Mouse (Mus musculus) midbrain, embryonic 11.5 days (tissue): ENCODE measurements around the gene Pnpla5. TPM values are rescaled to one million over a fixed set of nuclear protein-coding genes. Genes with fewer than 3 reads are reported as not detected.

ENCODE experiments used
- ATAC-seq: fragments of 200-750 bp; cut with Nextera tagmentation; 2 replicates; pipeline ENCODE4 v1.8.0; 2017; ENCODE audit warnings: moderate TSS enrichment, moderate library complexity; ENCODE audit not compliant: low FRiP score
- DNase-seq: peaks from one replicate; pipeline ENCODE4 v3.0.0; 2015; ENCODE audit warnings: low spot score; ENCODE audit errors: missing footprints
- H3K27ac ChIP-seq: fragments of 300-500 bp; sonication (generic); 2 replicates; pipeline ENCODE4 v1.5.1; 2014; ENCODE audit warnings: low read depth, low read length
- H3K27me3 ChIP-seq: fragments of 300-500 bp; sonication (generic); 2 replicates; pipeline ENCODE4 v1.6.1; 2014; ENCODE audit warnings: mild to moderate bottlenecking, low read length, moderate library complexity, mixed read lengths; ENCODE audit not compliant: control insufficient read depth, insufficient read depth
- H3K36me3 ChIP-seq: fragments of 300-500 bp; sonication (generic); 2 replicates; pipeline ENCODE4 v1.6.1; 2014; ENCODE audit warnings: mild to moderate bottlenecking, low read length, moderate library complexity, mixed read lengths; ENCODE audit not compliant: control insufficient read depth, insufficient read depth
- H3K4me1 ChIP-seq: fragments of 300-500 bp; sonication (generic); 2 replicates; pipeline ENCODE4 v1.6.1; 2014; ENCODE audit warnings: low read length; ENCODE audit not compliant: control insufficient read depth, insufficient read depth
- H3K4me2 ChIP-seq: fragments of 300-500 bp; sonication (generic); 2 replicates; pipeline ENCODE4 v1.6.1; 2014; ENCODE audit warnings: mild to moderate bottlenecking, moderate library complexity
- H3K4me3 ChIP-seq: fragments of 300-500 bp; sonication (generic); 2 replicates; pipeline ENCODE4 v1.5.1; 2014; ENCODE audit warnings: low read depth, low read length
- H3K9ac ChIP-seq: fragments of 300-500 bp; sonication (generic); 2 replicates; pipeline ENCODE4 v1.6.1; 2014; ENCODE audit warnings: low read length
- H3K9me3 ChIP-seq: fragments of 300-500 bp; sonication (generic); 2 replicates; pipeline ENCODE4 v1.6.1; 2016; ENCODE audit warnings: low read length; ENCODE audit not compliant: control insufficient read depth
- WGBS: fragments of 180-500 bp; shearing (Covaris S2); extraction: QIAGEN DNeasy Blood & Tissue Kit; methylation state at CpG from one replicate; pipeline ENCODE4 v1.1.7; 2014; 5-methylcytosine and 5-hydroxymethylcytosine counted together
- polyA plus RNA-seq: library from polyadenylated mRNA; unstranded; fragments of >200 nt; fragmentation: Nextera tagmentation; extraction: Ambion mirVana; gene quantifications from 2 replicates; pipeline ENCODE4 v1.2.1, GENCODE M21; 2014

Pnpla5 gene
- polyA plus RNA-seq, 1 experiment from 2014 or later = 0.05 TPM

- WGBS = 72% methylated on average over 4 of the region's 4 CpGs
- H3K4me2 ChIP-seq = no peak overlapping the region
- no peaks in the 10 kb centered on the region for H3K9me3 ChIP-seq
- H3K9ac ChIP-seq = no peak overlapping the region
- ATAC-seq (no peak), DNase-seq (no peak)
- no peaks in the 10 kb centered on the region for H3K27me3 ChIP-seq
- H3K4me3 ChIP-seq = no peak overlapping the region
- no peak overlapping the region for H3K27ac ChIP-seq
- H3K4me1 ChIP-seq = no peaks in the 10 kb centered on the region
- no peaks in the 10 kb centered on the region for H3K36me3 ChIP-seq
Measured at GRCm38 (mm10) chr15:84126447-84126846, 3.5 kb upstream of the Pnpla5 start.

GRCm38 (mm10) chr15:84124086-84124485, 1.1 kb upstream of the Pnpla5 start:
- DNase-seq = no peak
- Histone ChIP-seq H3K27ac (no peak overlapping the region), H3K27me3 (no peaks in the 10 kb centered on the region), H3K4me1 (no peaks in the 10 kb centered on the region), H3K9me3 (no peaks in the 10 kb centered on the region), H3K4me3 (no peak overlapping the region), H3K4me2 (no peak overlapping the region), H3K36me3 (no peaks in the 10 kb centered on the region), H3K9ac (no peak overlapping the region)
- 66% methylated on average over 7 of the region's 7 CpGs for WGBS
- ATAC-seq = no peak

GRCm38 (mm10) chr15:84121036-84121435, 1.9 kb downstream of the Pnpla5 start:
- Histone ChIP-seq H3K9me3 (no peaks in the 10 kb centered on the region), H3K4me1 (no peaks in the 10 kb centered on the region), H3K9ac (no peak overlapping the region), H3K27ac (no peak overlapping the region), H3K36me3 (no peaks in the 10 kb centered on the region), H3K4me2 (no peak overlapping the region), H3K4me3 (no peak overlapping the region), H3K27me3 (no peaks in the 10 kb centered on the region)
- 87% methylated on average over 7 of the region's 7 CpGs for WGBS
- ATAC-seq (no peak), DNase-seq (no peak)

- no peaks in the 10 kb centered on the region for H3K9me3 ChIP-seq
- H3K36me3 ChIP-seq = no peaks in the 10 kb centered on the region
- no peak overlapping the region for H3K4me3 ChIP-seq
- no peak overlapping the region for H3K9ac ChIP-seq
- DNase-seq = peak; percentile 92
- H3K27ac ChIP-seq = no peak overlapping the region
- WGBS = 31% methylated on average over 6 of the region's 6 CpGs
- no peak for ATAC-seq
- no peaks in the 10 kb centered on the region for H3K4me1 ChIP-seq
- H3K4me2 ChIP-seq = no peak overlapping the region
- no peaks in the 10 kb centered on the region for H3K27me3 ChIP-seq
Measured at GRCm38 (mm10) chr15:84120612-84121011, 2.4 kb downstream of the Pnpla5 start.

- DNase-seq = peak; percentile 67
- Histone ChIP-seq H3K4me3 (no peak overlapping the region), H3K27me3 (no peaks in the 10 kb centered on the region), H3K9ac (no peak overlapping the region), H3K9me3 (no peaks in the 10 kb centered on the region), H3K36me3 (no peaks in the 10 kb centered on the region), H3K4me1 (no peaks in the 10 kb centered on the region), H3K27ac (no peak overlapping the region), H3K4me2 (no peak overlapping the region)
- WGBS = 82% methylated on average over 1 of the region's 1 CpGs
- ATAC-seq = no peak
Measured at GRCm38 (mm10) chr15:84116466-84116865, 6.5 kb downstream of the Pnpla5 start.

GRCm38 (mm10) chr15:84115727-84116126, 7.2 kb downstream of the Pnpla5 start:
- H3K4me1 ChIP-seq = no peaks in the 10 kb centered on the region
- no peaks in the 10 kb centered on the region for H3K9me3 ChIP-seq
- 58% methylated on average over 5 of the region's 5 CpGs for WGBS
- ATAC-seq (no peak), DNase-seq (no peak)
- no peak overlapping the region for H3K27ac ChIP-seq
- H3K9ac ChIP-seq = no peak overlapping the region
- H3K36me3 ChIP-seq = no peaks in the 10 kb centered on the region
- H3K27me3 ChIP-seq = no peaks in the 10 kb centered on the region
- no peak overlapping the region for H3K4me2 ChIP-seq
- H3K4me3 ChIP-seq = no peak overlapping the region

- H3K9ac ChIP-seq = no peak overlapping the region
- WGBS = 76% methylated on average over 6 of the region's 6 CpGs
- H3K4me1 ChIP-seq = no peaks in the 10 kb centered on the region
- ATAC-seq (no peak), DNase-seq (peak; percentile 39)
- H3K27me3 ChIP-seq = no peaks in the 10 kb centered on the region
- H3K27ac ChIP-seq = no peak overlapping the region
- no peaks in the 10 kb centered on the region for H3K9me3 ChIP-seq
- no peak overlapping the region for H3K4me3 ChIP-seq
- no peak overlapping the region for H3K4me2 ChIP-seq
- no peaks in the 10 kb centered on the region for H3K36me3 ChIP-seq
Measured at GRCm38 (mm10) chr15:84113873-84114272, 9.1 kb downstream of the Pnpla5 start.

- Histone ChIP-seq H3K27ac (no peak overlapping the region), H3K9ac (no peak overlapping the region), H3K4me2 (no peak overlapping the region), H3K4me1 (peaks cover 9% of the 10 kb centered on the region), H3K27me3 (peaks cover 22% of the 10 kb centered on the region), H3K4me3 (no peak overlapping the region), H3K9me3 (no peaks in the 10 kb centered on the region), H3K36me3 (no peaks in the 10 kb centered on the region)
- DNase-seq = peak; percentile 90
- WGBS = 6% methylated on average over 13 of the region's 13 CpGs
- no peak for ATAC-seq
Measured at GRCm38 (mm10) chr15:84108899-84109298, 14.1 kb downstream of the Pnpla5 start.

- Histone ChIP-seq H3K27ac (no peak overlapping the region), H3K4me2 (peak overlapping the region; percentile 80), H3K36me3 (no peaks in the 10 kb centered on the region), H3K9me3 (no peaks in the 10 kb centered on the region), H3K4me1 (peaks cover 9% of the 10 kb centered on the region), H3K4me3 (peak overlapping the region; percentile 57), H3K9ac (peak overlapping the region; percentile 55), H3K27me3 (peaks cover 22% of the 10 kb centered on the region)
- peak; percentile 34; the same call in 1 of the 2 replicates for ATAC-seq
- no peak for DNase-seq
- WGBS = 12% methylated on average over 11 of the region's 12 CpGs
Measured at GRCm38 (mm10) chr15:84105924-84106500, 17.0 kb downstream of the Pnpla5 start.
